Mouse (Mus musculus) hindbrain, embryonic 15.5 days (tissue): Measurements from ENCODE around the gene Gm10681. TPM values are rescaled to one million over a fixed set of nuclear protein-coding genes. Genes with fewer than 3 reads are reported as not detected.
"Not testable (repeated sequence)": the region's sequence is repeated elsewhere in the genome, so short reads cannot be mapped to it uniquely, and the experiment has no call there.

Source experiments
- ATAC-seq: fragments of 200-750 bp; cut with Nextera tagmentation; 2 replicates; pipeline ENCODE4 v1.8.0; 2017; ENCODE audit warnings: low read depth, moderate number of reproducible peaks, moderate TSS enrichment; ENCODE audit not compliant: low FRiP score
- H3K27ac ChIP-seq: fragments of 300-500 bp; sonication (generic); replicated peaks from 2 replicates; pipeline ENCODE4 v1.5.1; 2015; ENCODE audit warnings: mild to moderate bottlenecking, inconsistent platforms
- H3K27me3 ChIP-seq: fragments of 300-500 bp; sonication (generic); 2 replicates; pipeline ENCODE4 v1.6.1; 2015; ENCODE audit warnings: control low read depth, inconsistent platforms
- H3K36me3 ChIP-seq: fragments of 300-500 bp; sonication (generic); 2 replicates; pipeline ENCODE4 v1.6.1; 2015; ENCODE audit warnings: control low read depth, inconsistent platforms
- H3K4me1 ChIP-seq: fragments of 300-500 bp; sonication (generic); replicated peaks from 2 replicates; pipeline ENCODE4 v1.6.1; 2015; ENCODE audit warnings: control low read depth, inconsistent platforms
- H3K4me2 ChIP-seq: fragments of 300-500 bp; sonication (generic); 2 replicates; pipeline ENCODE4 v1.6.1; 2015; ENCODE audit warnings: moderate library complexity, mild to moderate bottlenecking, inconsistent platforms
- H3K4me3 ChIP-seq: fragments of 300-500 bp; sonication (generic); 2 replicates; pipeline ENCODE4 v1.5.1; 2015; ENCODE audit warnings: mild to moderate bottlenecking, inconsistent platforms
- H3K9ac ChIP-seq: fragments of 300-500 bp; sonication (generic); 2 replicates; pipeline ENCODE4 v1.6.1; 2015; ENCODE audit warnings: inconsistent platforms
- H3K9me3 ChIP-seq: fragments of 300-500 bp; sonication (generic); 2 replicates; pipeline ENCODE4 v1.6.1; 2016; ENCODE audit warnings: control low read depth, inconsistent platforms
- WGBS: fragments of 180-500 bp; shearing (Covaris S2); methylation state at CpG from one replicate; pipeline ENCODE4 v1.1.7; 2015; 5-methylcytosine and 5-hydroxymethylcytosine counted together
- polyA plus RNA-seq: library from polyadenylated mRNA; unstranded; fragments of >200 nt; fragmentation: Nextera tagmentation; extraction: Ambion mirVana; gene quantifications from 2 replicates; pipeline ENCODE4 v1.2.1, GENCODE M21; 2015

The Gm10681 gene
- polyA plus RNA-seq, 1 experiment from 2014 or later, result not detected

GRCm38 (mm10) chr3:98567717-98568116, 20.9 kb downstream of the Gm10681 start:
- 86% methylated on average over 2 of the region's 2 CpGs for WGBS

DNA sequence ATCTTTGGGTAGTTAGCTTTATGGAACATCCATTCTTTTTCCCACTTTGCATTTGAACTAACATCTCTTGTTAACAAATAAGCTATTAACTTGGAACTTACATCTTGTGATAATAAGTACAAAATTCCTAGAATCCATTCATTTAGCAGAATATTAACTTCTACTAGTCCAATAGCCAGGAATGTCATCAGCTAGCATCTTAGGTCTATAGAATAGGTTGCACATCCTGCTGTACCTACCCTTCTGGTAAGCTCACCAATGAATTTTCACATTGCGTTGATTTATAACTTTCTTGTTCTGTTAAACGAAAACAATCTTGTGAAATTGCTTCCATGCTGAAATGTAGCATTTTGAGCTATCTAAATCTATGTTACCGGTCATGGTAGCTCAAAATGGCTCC, 23.7 kb downstream of the Gm10681 start:
- WGBS, result no CpG with 5 or more reads among the region's 3 CpGs

More at GRCm38 (mm10) chr3:98567717-98568116, 20.9 kb downstream of the Gm10681 start:
- H3K9ac ChIP-seq, H3K4me3 ChIP-seq, H3K4me2 ChIP-seq, H3K9me3 ChIP-seq, H3K36me3 ChIP-seq, H3K27ac ChIP-seq, H3K4me1 ChIP-seq, H3K27me3 ChIP-seq: not testable (repeated sequence)
- 0 out of 2 replicates have a peak, but pooled peaks have one; percentile 51 for ATAC-seq

GRCm38 (mm10) chr3:98563831-98564230, 24.8 kb downstream of the Gm10681 start:
- H3K4me2 ChIP-seq, H3K9me3 ChIP-seq, H3K27me3 ChIP-seq, H3K27ac ChIP-seq, H3K36me3 ChIP-seq, ATAC-seq, H3K4me1 ChIP-seq, H3K4me3 ChIP-seq, H3K9ac ChIP-seq: not testable (repeated sequence)
- WGBS, result no CpG with 5 or more reads among the region's 2 CpGs

More for the DNA sequence above, 23.7 kb downstream of the Gm10681 start:
- not testable (repeated sequence) for H3K27me3 ChIP-seq, H3K27ac ChIP-seq, H3K4me1 ChIP-seq, H3K4me2 ChIP-seq, H3K9ac ChIP-seq, H3K4me3 ChIP-seq, H3K9me3 ChIP-seq, ATAC-seq, H3K36me3 ChIP-seq

DNA sequence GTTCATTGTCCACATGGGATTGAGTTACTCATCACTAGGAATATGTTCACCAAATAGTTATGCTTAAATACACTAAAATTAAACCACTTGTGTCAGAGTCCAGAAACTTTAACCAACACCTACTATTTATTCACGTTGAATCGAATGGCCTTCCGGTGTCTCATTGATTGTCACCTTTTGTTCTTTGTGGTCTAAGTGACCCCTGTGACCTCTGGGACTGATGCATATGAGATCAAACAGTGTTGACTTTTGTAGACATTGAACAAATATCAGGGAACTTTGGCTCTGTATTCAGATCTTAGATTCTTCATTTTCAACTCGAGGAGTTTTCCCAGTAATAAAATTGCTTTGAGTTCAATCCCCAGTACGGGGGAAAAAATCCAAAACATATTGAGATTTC, 27.9 kb downstream of the Gm10681 start:
- not testable (repeated sequence) for H3K27ac ChIP-seq

DNA sequence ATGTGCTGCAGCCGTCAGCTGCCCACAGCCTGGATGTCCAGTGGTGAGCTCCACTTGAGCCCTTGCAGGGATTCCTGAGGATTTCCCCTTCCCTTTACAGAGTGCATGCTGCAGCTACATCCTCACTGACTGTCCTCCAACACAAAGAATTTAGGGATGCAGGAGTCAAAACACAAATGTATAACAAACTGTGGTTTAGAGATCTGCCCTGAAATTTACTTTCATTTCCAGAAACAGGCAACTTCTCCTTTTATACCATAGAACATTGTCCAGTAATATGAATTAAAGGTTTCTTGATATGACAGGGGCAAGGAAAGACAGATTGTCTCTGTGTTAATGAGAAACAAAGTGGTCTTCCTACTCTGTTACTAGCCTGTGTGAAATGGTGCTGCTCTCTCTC, 37.8 kb downstream of the Gm10681 start:
- no CpG with 5 or more reads among the region's 1 CpGs for WGBS

More for the DNA sequence above, 27.9 kb downstream of the Gm10681 start:
- H3K4me1 ChIP-seq, ATAC-seq, H3K4me3 ChIP-seq, H3K9me3 ChIP-seq, H3K9ac ChIP-seq, H3K27me3 ChIP-seq, H3K36me3 ChIP-seq, H3K4me2 ChIP-seq: not testable (repeated sequence)
- no CpG with 5 or more reads among the region's 5 CpGs for WGBS

GRCm38 (mm10) chr3:98550215-98550614, 38.4 kb downstream of the Gm10681 start:
- not testable (repeated sequence) for H3K9ac ChIP-seq, ATAC-seq, H3K9me3 ChIP-seq, H3K27me3 ChIP-seq, H3K27ac ChIP-seq, H3K4me3 ChIP-seq, H3K4me2 ChIP-seq, H3K4me1 ChIP-seq, H3K36me3 ChIP-seq
- no CpG with 5 or more reads among the region's 2 CpGs for WGBS

More for the DNA sequence above, 37.8 kb downstream of the Gm10681 start:
- H3K4me2 ChIP-seq, H3K36me3 ChIP-seq, H3K27me3 ChIP-seq, H3K9ac ChIP-seq, ATAC-seq, H3K9me3 ChIP-seq, H3K4me1 ChIP-seq, H3K4me3 ChIP-seq, H3K27ac ChIP-seq: not testable (repeated sequence)

DNA sequence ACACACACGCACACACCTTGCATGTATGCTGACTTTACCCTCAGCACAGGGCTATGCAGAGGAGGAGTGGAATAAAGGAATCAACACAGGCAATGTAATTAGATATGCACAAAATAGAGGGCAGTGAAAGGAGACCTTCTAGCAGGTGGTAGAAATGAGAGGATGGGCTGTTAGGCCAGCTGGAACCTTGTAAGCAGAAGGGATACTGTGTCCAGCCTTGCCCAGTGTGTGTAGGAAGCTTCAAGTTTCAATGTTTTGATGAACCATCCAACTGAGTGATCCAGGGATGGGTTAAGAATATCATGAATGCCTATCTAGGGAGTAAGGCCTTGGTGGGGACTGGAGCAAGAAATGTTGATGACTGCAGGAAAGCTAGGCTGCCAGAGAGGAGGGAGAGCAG, 40.1 kb downstream of the Gm10681 start:
- H3K4me2 ChIP-seq, ATAC-seq, H3K4me3 ChIP-seq, H3K27ac ChIP-seq, H3K27me3 ChIP-seq, H3K4me1 ChIP-seq, H3K36me3 ChIP-seq, H3K9me3 ChIP-seq, H3K9ac ChIP-seq: not testable (repeated sequence)
- 67% methylated on average over 1 of the region's 1 CpGs for WGBS

GRCm38 (mm10) chr3:98547641-98548040, 41.0 kb downstream of the Gm10681 start:
- H3K9me3 ChIP-seq, H3K4me2 ChIP-seq, H3K9ac ChIP-seq, H3K4me3 ChIP-seq, H3K36me3 ChIP-seq, ATAC-seq, H3K27ac ChIP-seq, H3K4me1 ChIP-seq, H3K27me3 ChIP-seq: not testable (repeated sequence)

DNA sequence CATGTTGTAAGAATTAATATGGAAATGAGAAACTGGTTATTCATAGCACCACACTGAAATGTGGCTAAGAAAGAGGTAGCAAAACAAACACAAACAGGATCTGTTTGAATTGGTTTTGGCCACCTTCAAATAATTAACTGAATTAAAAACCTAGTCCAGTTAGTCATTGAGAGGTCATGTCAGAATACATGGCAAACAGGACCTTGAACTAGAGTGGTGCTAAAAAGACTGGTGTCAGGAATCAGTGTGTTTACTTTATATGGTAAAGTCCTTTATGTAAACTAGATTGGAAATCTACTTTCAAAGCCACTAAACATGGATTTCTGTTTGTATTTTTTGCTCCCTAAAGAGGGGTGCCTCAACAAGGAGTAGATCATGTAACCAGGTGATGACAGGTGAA, 63.6 kb downstream of the Gm10681 start:
- not testable (repeated sequence) for H3K36me3 ChIP-seq, H3K27me3 ChIP-seq, H3K4me1 ChIP-seq, ATAC-seq, H3K4me3 ChIP-seq, H3K9me3 ChIP-seq, H3K27ac ChIP-seq, H3K9ac ChIP-seq, H3K4me2 ChIP-seq

GRCm38 (mm10) chr3:98524552-98524951, 64.1 kb downstream of the Gm10681 start:
- not testable (repeated sequence) for H3K9ac ChIP-seq, H3K9me3 ChIP-seq, H3K27me3 ChIP-seq, H3K4me3 ChIP-seq, H3K4me2 ChIP-seq, H3K4me1 ChIP-seq, H3K36me3 ChIP-seq, ATAC-seq, H3K27ac ChIP-seq
- WGBS, result no CpG with 5 or more reads among the region's 1 CpGs

DNA sequence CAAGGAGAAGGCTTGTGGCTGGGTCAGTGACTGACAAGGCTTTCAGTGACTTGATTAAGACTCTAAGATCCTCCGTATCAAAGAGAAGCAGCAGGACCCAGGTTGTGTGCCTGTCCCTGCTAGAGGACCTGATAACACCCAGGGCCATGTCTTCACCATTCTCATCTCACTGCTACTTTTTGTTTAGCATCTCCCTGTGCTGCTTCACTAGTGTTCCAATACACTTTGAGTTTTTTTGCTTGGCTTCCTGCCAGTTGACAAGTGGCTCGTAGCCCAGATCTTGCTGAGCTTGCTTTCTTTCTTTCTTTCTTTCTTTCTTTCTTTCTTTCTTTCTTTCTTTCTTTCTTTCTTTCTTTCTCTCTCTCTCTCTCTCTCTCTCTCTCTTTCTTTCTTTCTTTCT, 65.8 kb downstream of the Gm10681 start:
- not testable (repeated sequence) for H3K4me3 ChIP-seq, H3K9ac ChIP-seq, ATAC-seq, H3K4me1 ChIP-seq, H3K27ac ChIP-seq, H3K27me3 ChIP-seq, H3K36me3 ChIP-seq, H3K9me3 ChIP-seq, H3K4me2 ChIP-seq
- WGBS, result 50% methylated on average over 1 of the region's 2 CpGs

- not testable (repeated sequence) for H3K4me3 ChIP-seq, H3K4me2 ChIP-seq, H3K9me3 ChIP-seq, H3K9ac ChIP-seq, H3K27ac ChIP-seq, ATAC-seq, H3K4me1 ChIP-seq, H3K36me3 ChIP-seq, H3K27me3 ChIP-seq
- no CpG with 5 or more reads among the region's 1 CpGs for WGBS
Observed at GRCm38 (mm10) chr3:98510414-98510813, 78.2 kb downstream of the Gm10681 start, which contains the start of gene Hsd3b4. TSS of gene Hsd3b4 (minus strand) at chr3:98510514.

DNA sequence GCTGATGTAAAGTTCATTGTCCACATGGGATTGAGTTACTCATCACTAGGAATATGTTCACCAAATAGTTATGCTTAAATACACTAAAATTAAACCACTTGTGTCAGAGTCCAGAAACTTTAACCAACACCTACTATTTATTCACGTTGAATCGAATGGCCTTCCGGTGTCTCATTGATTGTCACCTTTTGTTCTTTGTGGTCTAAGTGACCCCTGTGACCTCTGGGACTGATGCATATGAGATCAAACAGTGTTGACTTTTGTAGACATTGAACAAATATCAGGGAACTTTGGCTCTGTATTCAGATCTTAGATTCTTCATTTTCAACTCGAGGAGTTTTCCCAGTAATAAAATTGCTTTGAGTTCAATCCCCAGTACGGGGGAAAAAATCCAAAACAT, 81.4 kb downstream of the Gm10681 start:
- H3K4me1 ChIP-seq, H3K4me3 ChIP-seq, H3K36me3 ChIP-seq, H3K27me3 ChIP-seq, H3K9me3 ChIP-seq, H3K4me2 ChIP-seq, H3K27ac ChIP-seq, ATAC-seq, H3K9ac ChIP-seq: not testable (repeated sequence)
- no CpG with 5 or more reads among the region's 5 CpGs for WGBS
